Mouse (Mus musculus) embryonic facial prominence, embryonic 10.5 days (tissue): Measurements from ENCODE around the gene Mettl1. TPM values are rescaled to one million over a fixed set of nuclear protein-coding genes. Genes with fewer than 3 reads are reported as not detected.
A peak's percentile ranks its signal among the peaks of the same experiment; 100 is the strongest.

Source experiments
- DNase-seq: peaks from one replicate; pipeline ENCODE4 v3.0.0-alpha.2; 2017; ENCODE audit warnings: low spot score
- H3K27ac ChIP-seq: fragments of 300-500 bp; sonication (generic); replicated peaks from 2 replicates; pipeline ENCODE4 v1.5.1; 2016; ENCODE audit warnings: mild to moderate bottlenecking
- H3K27me3 ChIP-seq: fragments of 300-500 bp; sonication (generic); replicated peaks from 2 replicates; pipeline ENCODE4 v1.6.1; 2016; ENCODE audit warnings: low read depth, mild to moderate bottlenecking; ENCODE audit not compliant: poor library complexity, severe bottlenecking
- H3K36me3 ChIP-seq: fragments of 300-500 bp; sonication (generic); replicated peaks from 2 replicates; pipeline ENCODE4 v1.6.1; 2016; ENCODE audit warnings: mild to moderate bottlenecking, moderate library complexity
- H3K4me1 ChIP-seq: fragments of 300-500 bp; sonication (generic); 2 replicates; pipeline ENCODE4 v1.6.1; 2016
- H3K4me3 ChIP-seq: fragments of 300-500 bp; sonication (generic); 2 replicates; pipeline ENCODE4 v1.5.1; 2016; ENCODE audit warnings: mild to moderate bottlenecking, moderate library complexity
- H3K9me3 ChIP-seq: fragments of 300-500 bp; sonication (generic); 2 replicates; pipeline ENCODE4 v1.6.1; 2016; ENCODE audit warnings: mild to moderate bottlenecking
- WGBS: fragments of 180-500 bp; shearing (Covaris S2); methylation state at CpG from one replicate; pipeline ENCODE4 v1.1.7; 2016; 5-methylcytosine and 5-hydroxymethylcytosine counted together
- polyA plus RNA-seq: library from polyadenylated mRNA; unstranded; fragments of >200 nt; fragmentation: Nextera tagmentation; extraction: Ambion mirVana; gene quantifications from 2 replicates; pipeline ENCODE4 v1.2.1, GENCODE M21; 2016

Mettl1 gene
- polyA plus RNA-seq, 1 experiment from 2014 or later, result 58.6 TPM

DNA sequence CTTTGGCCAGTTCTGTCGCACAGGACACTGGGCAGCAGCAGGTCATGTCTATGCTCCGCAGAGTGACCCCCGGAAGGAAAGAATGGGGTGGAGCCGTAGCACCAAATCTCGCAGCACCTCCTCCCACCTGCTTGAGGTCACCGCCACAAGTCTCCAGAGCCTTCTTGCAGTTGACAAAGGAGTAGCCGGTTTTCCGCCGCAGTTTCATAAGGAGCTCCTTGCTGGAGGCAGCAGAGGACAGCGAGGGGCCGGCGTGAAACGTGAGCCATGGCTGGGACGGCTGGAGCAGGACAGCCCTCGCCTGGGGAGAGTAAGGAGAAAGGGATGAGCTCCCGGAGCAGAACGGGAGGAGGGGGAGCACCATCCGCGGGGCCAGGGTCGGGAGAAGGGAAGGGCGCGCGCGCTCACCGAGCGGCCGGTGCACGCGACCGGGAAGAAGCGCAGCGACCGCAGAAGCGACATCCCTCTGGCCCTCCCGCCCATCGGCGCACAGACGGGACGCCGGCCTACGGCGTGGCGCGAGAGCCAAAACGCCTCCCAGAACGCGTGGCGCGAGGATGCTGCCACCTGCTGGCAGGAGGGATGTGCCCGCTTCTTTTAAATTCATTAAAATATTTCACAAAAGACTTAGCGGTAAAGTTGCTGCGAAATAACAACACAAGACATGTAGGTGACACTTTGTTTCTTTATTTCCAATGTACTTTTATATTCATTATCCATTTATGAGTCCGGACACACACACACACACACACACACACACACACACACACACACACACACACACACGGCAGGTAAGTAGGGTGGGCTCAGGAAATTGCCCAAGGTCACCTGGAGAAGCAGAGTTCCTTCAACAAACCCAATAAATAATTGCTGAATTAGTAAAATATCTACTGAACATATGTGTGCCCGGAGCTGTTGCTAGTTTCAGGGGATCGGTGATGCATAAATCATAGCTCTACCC lies 10.6 kb upstream of the Mettl1 start, which contains the start of gene Tsfm:
Gene Tsfm, minus strand, starts transcription at position 505 of the 961 bp plus-strand sequence.
- DNase-seq, result peak; percentile 92
- WGBS, result 6% methylated on average over 56 of the region's 56 CpGs

DNA sequence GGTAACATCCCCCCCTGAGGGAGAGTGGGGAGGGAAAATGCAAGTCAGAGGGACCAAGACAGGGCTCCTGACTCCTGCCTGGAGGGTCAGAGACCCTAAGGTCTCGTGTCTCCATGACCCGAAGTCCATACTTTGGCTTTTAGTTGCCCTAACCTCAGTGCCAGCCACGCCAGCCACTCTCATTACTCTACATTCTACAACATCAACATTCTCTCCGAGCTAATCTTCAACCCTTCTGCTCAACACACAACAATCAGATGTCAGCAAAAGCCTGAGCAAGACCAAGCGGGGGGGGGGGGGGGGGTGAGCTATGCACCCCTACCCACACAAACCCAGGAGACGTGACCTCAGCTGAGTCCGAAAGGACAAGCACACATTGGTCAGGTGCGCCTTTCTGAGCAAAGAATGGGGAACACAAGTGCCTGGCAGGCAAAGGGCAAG lies 7.9 kb upstream of the Mettl1 start:
- peaks cover 12% of the 10 kb centered on the region for H3K36me3 ChIP-seq
- no peak for DNase-seq
- H3K9me3 ChIP-seq, result no peaks in the 10 kb centered on the region
- no peak overlapping the region for H3K27ac ChIP-seq
- no peak overlapping the region for H3K4me3 ChIP-seq
- peaks cover 9% of the 10 kb centered on the region for H3K4me1 ChIP-seq
- 81% methylated on average over 8 of the region's 8 CpGs for WGBS
- H3K27me3 ChIP-seq, result no peaks in the 10 kb centered on the region; the same call in 1 of the 2 replicates

More for the DNA sequence above, 10.6 kb upstream of the Mettl1 start, which contains the start of gene Tsfm:
- peak within 1 kb of the TSS; percentile 94 for H3K4me3 ChIP-seq
- H3K27me3 ChIP-seq, result no peaks in the 10 kb centered on the region; the same call in 1 of the 2 replicates
- H3K27ac ChIP-seq, result peak within 1 kb of the TSS; percentile 94
- H3K9me3 ChIP-seq, result no peaks in the 10 kb centered on the region
- H3K4me1 ChIP-seq, result peaks cover 9% of the 10 kb centered on the region
- H3K36me3 ChIP-seq, result peaks cover 39% of the 10 kb centered on the region

DNA sequence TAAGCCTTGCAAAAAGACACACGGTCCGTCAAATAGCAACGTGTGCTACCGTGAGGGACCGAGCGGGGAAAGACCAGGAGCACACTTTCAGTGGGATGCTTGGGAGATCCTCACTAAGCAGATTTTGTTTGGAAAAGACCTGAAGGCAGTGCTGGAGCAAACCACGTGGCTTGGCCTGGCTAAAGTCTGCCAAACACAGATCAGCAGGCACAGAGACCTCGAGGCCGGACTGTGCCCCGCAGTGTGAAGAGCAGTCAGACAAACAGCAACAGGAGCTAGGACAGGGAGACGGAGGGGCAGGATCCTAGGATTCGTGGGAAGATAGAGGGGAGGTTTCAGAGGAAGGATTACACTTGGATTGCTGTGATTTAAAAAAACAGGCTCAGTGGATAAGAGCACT lies 4.9 kb upstream of the Mettl1 start:
- H3K9me3 ChIP-seq, result no peaks in the 10 kb centered on the region
- no peaks in the 10 kb centered on the region for H3K36me3 ChIP-seq
- peaks cover 9% of the 10 kb centered on the region; the same call in 1 of the 2 replicates for H3K4me1 ChIP-seq
- no peak overlapping the region for H3K27ac ChIP-seq
- no peak overlapping the region for H3K4me3 ChIP-seq
- 84% methylated on average over 12 of the region's 12 CpGs for WGBS
- H3K27me3 ChIP-seq, result peaks cover 19% of the 10 kb centered on the region
- no peak for DNase-seq

DNA sequence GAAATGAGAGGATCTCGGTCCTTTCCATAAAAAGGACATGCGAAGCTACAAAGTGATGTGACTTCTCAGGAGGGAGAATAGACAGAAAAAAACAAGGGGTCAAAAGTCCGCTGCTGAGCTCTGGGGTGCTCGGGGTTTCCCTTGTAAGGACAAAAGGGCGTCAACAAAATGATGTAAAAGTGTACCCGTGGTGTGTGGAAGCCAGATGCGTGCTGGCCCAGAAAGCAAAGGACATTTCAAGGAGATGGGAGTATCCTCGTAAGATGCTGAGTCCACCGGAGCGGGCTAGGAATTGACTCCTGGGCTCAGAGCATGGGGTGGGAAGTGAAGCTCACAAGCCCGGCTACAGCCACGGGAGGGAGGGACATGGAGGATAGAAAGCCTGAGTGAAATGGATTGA lies 3.6 kb upstream of the Mettl1 start:
- WGBS, result 76% methylated on average over 12 of the region's 12 CpGs
- Histone ChIP-seq H3K9me3 (no peaks in the 10 kb centered on the region), H3K27ac (no peak overlapping the region), H3K4me3 (no peak overlapping the region), H3K36me3 (no peaks in the 10 kb centered on the region), H3K4me1 (peaks cover 17% of the 10 kb centered on the region), H3K27me3 (peaks cover 19% of the 10 kb centered on the region)
- DNase-seq, result no peak

DNA sequence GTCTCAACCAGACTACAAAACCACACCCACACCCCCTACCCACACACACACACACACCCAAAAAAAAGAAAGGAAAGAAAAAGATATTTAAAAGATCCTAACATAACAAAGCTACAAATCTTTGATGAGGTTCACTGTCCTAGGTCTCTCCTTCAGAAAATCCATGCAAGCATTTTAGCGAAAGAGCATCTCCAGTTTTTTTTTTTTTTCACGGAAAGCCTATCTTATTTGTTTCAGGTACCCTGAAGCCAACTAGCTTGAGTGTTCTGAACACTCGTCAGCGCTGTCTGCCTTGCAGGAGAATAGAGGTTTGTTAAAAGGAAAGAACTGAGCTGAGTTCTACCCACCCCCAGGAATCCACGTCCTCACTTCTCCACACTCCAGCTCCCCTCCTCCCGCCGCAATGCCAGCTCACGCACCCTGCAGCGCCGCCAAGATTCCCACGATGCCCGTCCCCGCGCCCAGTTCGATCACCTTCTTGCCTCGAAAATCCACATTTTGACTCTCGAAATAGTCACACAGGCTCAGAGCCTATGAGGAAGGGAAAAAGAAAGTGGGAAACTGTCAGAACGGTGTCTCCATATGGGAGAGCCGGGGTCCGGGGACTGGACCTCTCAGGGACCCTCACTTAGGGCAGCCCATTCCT lies 522 bp upstream of the Mettl1 start:
- 2% methylated on average over 20 of the region's 20 CpGs for WGBS
- DNase-seq, result no peak
- Histone ChIP-seq H3K27ac (peak overlapping the region; percentile 92), H3K4me3 (peak overlapping the region; percentile 93), H3K9me3 (no peaks in the 10 kb centered on the region), H3K36me3 (peaks cover 20% of the 10 kb centered on the region), H3K4me1 (peaks cover 23% of the 10 kb centered on the region), H3K27me3 (peaks cover 19% of the 10 kb centered on the region)

DNA sequence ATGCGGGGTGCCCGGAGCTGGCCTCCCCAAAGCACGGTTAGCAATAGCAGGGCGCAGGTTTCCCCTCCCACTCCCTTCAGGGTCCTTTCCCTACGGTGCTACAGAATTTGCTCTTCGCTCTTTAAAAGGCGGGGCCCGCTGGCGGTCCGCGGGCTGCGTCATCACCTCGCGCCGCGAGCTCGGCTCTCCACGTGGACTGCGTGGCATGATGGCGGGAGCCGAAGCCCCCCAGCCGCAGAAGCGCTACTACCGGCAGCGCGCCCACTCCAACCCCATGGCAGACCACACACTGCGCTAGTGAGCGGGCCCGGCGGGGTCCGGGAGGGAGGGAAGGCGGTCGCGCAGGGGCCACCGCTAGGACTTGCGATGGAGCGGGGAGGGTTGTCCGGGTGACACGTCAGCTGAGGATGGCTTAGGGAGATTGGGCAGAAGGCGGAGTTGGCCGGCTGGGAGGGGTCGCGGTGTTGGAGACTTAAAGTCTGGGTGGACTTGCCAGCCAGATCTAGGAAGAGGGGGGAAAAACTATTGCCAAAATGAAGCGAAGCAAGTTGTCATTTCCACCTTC lies 642 bp downstream of the Mettl1 start:
- under 1% methylated on average over 44 of the region's 44 CpGs for WGBS
- DNase-seq, result peak; percentile 94
- H3K4me1 ChIP-seq, result peaks cover 23% of the 10 kb centered on the region
- H3K27me3 ChIP-seq, result peaks cover 24% of the 10 kb centered on the region
- H3K4me3 ChIP-seq, result peak overlapping the region; percentile 93
- peak overlapping the region; percentile 92 for H3K27ac ChIP-seq
- peaks cover 28% of the 10 kb centered on the region for H3K36me3 ChIP-seq
- no peaks in the 10 kb centered on the region for H3K9me3 ChIP-seq

DNA sequence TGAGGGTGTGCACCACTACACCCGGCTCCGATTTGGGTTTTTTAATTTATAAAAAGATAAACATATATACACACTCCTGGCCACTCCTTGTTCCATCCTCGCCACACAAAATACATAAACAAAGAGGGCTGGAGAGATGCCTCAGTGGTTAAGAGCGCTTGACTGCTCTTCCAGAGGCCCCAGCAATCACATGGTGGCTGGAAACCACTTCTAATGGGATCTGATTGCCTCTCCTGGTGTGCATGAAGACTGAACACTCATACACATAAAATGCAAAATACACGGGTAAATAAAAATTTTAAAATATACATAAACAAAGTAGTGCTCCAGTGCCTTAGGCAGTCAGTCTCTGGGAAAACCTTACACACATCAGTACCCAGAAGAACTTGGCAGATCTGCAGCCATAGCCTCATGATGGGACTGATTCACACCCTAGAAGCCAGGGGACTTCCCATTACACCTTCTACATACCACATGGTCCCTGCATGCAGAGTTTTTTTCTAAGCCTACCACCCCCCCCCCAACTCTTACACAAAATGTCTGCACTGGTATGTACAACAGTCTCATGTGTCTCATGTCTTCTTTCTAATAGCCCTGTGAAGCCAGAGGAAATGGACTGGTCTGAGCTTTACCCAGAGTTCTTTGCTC lies 1.4 kb downstream of the Mettl1 start:
- Histone ChIP-seq H3K36me3 (peaks cover 32% of the 10 kb centered on the region), H3K4me3 (peak overlapping the region; percentile 93), H3K4me1 (peaks cover 23% of the 10 kb centered on the region), H3K27ac (peak overlapping the region; percentile 92), H3K9me3 (no peaks in the 10 kb centered on the region), H3K27me3 (peaks cover 32% of the 10 kb centered on the region)
- 21% methylated on average over 5 of the region's 5 CpGs for WGBS
- no peak for DNase-seq

DNA sequence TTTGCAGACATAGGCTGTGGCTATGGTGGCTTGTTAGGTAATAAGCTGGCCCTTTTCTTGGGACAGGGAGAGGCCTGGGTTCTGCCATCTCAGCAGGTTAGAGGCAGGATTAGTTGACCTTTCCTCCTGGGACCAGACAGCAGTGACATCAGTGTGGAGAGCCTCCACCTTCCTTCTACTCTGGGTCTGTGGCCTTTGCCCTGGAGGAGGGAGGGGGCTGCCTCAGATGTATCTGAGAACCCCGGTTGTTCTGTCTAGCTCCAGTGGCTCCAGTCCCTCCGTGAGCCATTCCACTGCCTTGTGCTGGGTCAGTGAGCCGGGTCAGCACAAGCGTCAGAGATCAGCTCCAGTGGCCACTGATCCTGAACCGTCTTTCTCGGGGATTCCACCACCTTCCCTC lies 2.0 kb downstream of the Mettl1 start:
- Histone ChIP-seq H3K4me3 (peak overlapping the region; percentile 93), H3K27me3 (peaks cover 38% of the 10 kb centered on the region), H3K27ac (no peak overlapping the region), H3K4me1 (peaks cover 23% of the 10 kb centered on the region), H3K9me3 (no peaks in the 10 kb centered on the region), H3K36me3 (peaks cover 32% of the 10 kb centered on the region)
- DNase-seq, result no peak
- WGBS, result 81% methylated on average over 6 of the region's 6 CpGs

DNA sequence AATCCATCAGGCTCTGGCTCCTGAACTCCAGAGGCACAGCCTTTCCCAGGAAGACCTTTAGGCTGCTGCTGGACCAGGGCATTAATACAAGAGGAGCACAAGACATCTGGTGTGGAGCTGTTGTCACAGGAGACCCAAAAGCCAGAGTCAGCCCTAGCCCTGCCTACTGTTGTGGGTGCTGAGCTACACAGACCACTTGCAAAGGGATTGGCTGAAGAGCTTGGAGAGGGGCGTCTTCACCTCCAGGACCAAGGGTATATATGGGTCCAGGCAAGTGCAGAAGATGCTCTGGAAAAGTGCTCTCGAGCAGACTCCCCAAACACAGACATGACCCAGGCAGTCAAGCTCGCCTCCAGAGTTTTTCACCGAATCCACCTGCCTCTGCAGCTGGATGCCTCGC lies 6.7 kb downstream of the Mettl1 start, which contains the start of gene Cyp27b1:
Gene Cyp27b1, plus strand, starts transcription at position 297 of the 400 bp plus-strand sequence.
- Histone ChIP-seq H3K27me3 (peaks cover 66% of the 10 kb centered on the region), H3K36me3 (peaks cover 32% of the 10 kb centered on the region), H3K4me1 (peaks cover 18% of the 10 kb centered on the region), H3K9me3 (no peaks in the 10 kb centered on the region), H3K4me3 (peak within 1 kb of the TSS; percentile 42), H3K27ac (no peak within 1 kb of the TSS)
- DNase-seq, result no peak
- 32% methylated on average over 5 of the region's 5 CpGs for WGBS

DNA sequence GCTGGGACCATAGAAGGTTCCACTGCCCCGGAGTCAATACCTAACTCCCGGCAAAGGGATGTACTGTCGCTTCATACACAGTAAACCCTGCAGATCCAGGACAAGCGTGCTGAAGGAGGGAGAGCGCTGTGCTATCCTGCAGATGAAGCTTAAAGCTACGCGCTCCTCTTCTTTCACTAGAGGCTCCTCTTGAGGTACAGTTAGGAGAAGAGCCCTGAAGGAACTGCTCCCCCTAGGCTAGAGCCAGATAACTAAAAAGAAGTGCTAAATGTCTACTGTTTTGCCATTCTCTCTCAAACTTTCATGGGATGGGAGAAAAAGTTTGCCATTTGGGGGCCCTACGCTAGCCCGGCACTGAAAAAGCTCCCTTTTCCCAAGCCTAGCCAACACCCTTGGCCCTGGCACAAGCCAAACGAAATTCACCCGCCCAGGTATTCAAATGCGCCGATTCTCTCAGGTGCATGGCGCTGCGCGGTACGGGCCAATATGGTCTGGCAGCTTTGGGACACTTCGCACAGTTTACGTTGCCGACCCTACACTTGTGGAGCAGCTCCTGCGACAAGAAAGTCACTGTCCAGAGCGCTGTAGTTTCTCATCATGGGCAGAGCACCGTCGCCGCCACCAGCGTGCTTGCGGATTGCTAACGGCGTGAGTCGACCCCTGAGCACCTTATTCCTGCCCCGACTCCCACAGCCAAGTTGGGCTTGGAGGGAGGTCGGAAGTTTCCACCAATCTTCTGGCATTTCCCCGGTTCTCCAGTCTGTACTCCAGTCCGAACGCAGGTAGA lies 7.6 kb downstream of the Mettl1 start:
- WGBS, result 5% methylated on average over 35 of the region's 35 CpGs
- H3K27me3 ChIP-seq, result peaks cover 73% of the 10 kb centered on the region
- peak; percentile 39 for DNase-seq
- no peaks in the 10 kb centered on the region for H3K9me3 ChIP-seq
- peaks cover 24% of the 10 kb centered on the region for H3K36me3 ChIP-seq
- peaks cover 16% of the 10 kb centered on the region for H3K4me1 ChIP-seq
- H3K4me3 ChIP-seq, result peak overlapping the region; percentile 42
- H3K27ac ChIP-seq, result no peak overlapping the region

DNA sequence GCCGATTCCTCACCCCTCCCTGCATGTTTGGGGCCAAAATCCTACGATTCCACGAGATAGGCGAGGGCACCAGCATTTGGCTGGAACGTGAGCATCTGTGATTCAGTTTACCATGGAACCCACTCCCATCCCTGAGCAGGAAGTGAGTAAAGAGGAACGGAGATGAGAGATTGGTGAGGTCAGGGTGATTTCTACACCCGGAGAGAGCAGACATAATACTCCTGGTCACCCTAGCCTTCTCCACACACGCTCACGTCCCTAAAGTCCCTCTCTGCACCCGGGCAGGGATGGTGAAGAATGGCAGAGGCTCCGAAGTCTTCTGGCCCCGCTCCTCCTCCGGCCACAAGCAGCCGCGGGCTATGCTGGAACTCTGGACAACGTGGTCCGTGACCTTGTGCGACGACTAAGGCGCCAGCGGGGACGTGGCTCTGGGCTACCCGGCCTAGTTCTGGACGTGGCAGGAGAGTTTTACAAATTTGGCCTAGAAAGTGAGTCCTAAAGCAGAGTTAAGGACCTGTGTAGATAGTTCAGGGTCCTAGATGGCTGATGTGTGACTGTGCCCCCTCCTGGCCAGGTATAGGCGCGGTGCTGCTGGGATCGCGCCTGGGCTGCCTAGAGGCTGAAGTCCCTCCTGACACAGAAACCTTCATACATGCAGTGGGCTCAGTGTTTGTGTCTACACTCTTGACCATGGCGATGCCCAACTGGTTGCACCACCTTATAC lies 8.3 kb downstream of the Mettl1 start:
- Histone ChIP-seq H3K4me3 (peak overlapping the region; percentile 42), H3K36me3 (peaks cover 21% of the 10 kb centered on the region), H3K27ac (no peak overlapping the region), H3K27me3 (peaks cover 73% of the 10 kb centered on the region), H3K4me1 (peaks cover 16% of the 10 kb centered on the region), H3K9me3 (no peaks in the 10 kb centered on the region)
- no peak for DNase-seq
- 3% methylated on average over 29 of the region's 29 CpGs for WGBS
